9 mouse cellular contexts compared by ENCODE assay signal in the genomic region with DNA sequence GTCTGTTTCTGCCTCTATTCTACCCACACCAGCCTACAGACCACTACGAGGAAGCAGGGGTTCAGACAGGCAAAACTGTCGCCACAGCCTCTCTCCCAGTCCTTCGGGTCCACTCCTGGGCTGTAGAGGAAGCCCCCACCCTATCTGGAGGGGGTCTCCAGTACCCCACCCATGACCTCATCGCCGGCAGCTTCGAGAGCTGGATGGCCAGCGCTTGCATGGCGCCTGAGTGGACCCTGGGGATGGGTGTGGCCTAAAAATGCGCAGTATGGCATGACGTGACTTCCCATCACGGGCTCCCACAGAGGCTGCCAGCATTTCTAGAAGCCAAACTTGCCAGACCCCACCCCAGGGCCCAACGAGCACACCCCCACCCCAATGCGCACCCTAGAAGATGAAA. TPM values are rescaled to one million over a fixed set of nuclear protein-coding genes. Genes with fewer than 3 reads are reported as not detected.
DNase-seq lines count a peak whose midpoint lies in the region; ATAC-seq lines count a peak whose summit lies in the region.
"Had no signal": no experiment of that assay in that cellular context is flagged by ENCODE, and none has a peak within 500 bp of the region (broad histone marks: within the 10 kb centered on the region; RNA-seq: fewer than 3 reads in every experiment).

No protein-coding gene starts in this region.

- H3K4me3 ChIP-seq in hindbrain, embryonic 12.5 days: no peak overlapping the region
- no peak overlapping the region for H3K4me3 ChIP-seq in hindbrain, embryonic 10.5 days
- H3K4me3 ChIP-seq in midbrain, embryonic 11.5 days (ENCODE audit: low read depth, low read length): no peak overlapping the region

- 0 out of 2 replicates have a peak, but pooled peaks have one; percentile 16 for ATAC-seq in hindbrain, embryonic 12.5 days (ENCODE audit: low FRiP score)
- ATAC-seq in frontal cortex, adult (ENCODE audit: low TSS enrichment): no peak
- no peak for ATAC-seq in midbrain, embryonic 11.5 days (ENCODE audit: low FRiP score)

- intact Hi-C loops in gastrocnemius, postnatal 36 days (cut with DNase I): no loop called here

- no peak for DNase-seq in hindbrain, embryonic 10.5 days (ENCODE audit: low spot score)
- DNase-seq in gastrocnemius, postnatal 36 days: peak; percentile 22 to 24
- DNase-seq in heart, postnatal 4 days: peak; percentile 62
- peak; percentile 54 for DNase-seq in lung, postnatal 36 days
- DNase-seq in right cerebral cortex, postnatal 25 days: no peak
- no peak for DNase-seq in midbrain, embryonic 11.5 days (ENCODE audit: low spot score, missing footprints)
- DNase-seq: layer of hippocampus, adult 9-11 months had no signal

- H3K4me1 ChIP-seq in hindbrain, embryonic 12.5 days: no peaks in the 10 kb centered on the region
- no peaks in the 10 kb centered on the region for H3K4me1 ChIP-seq in hindbrain, embryonic 10.5 days (replicated peaks)
- no peaks in the 10 kb centered on the region for H3K4me1 ChIP-seq in midbrain, embryonic 11.5 days (ENCODE audit: control insufficient read depth, insufficient read depth, low read length)

- no peak overlapping the region for H3K4me2 ChIP-seq in hindbrain, embryonic 12.5 days (replicated peaks)
- no peak overlapping the region for H3K4me2 ChIP-seq in midbrain, embryonic 11.5 days

- 88% methylated on average over 13 of the region's 13 CpGs for WGBS in hindbrain, embryonic 12.5 days
- 91% methylated on average over 13 of the region's 13 CpGs for WGBS in hindbrain, embryonic 10.5 days
- WGBS in midbrain, embryonic 11.5 days: 88% methylated on average over 13 of the region's 13 CpGs

- no peak overlapping the region for H3K27ac ChIP-seq in hindbrain, embryonic 12.5 days
- H3K27ac ChIP-seq in hindbrain, embryonic 10.5 days: no peak overlapping the region
- H3K27ac ChIP-seq in midbrain, embryonic 11.5 days (ENCODE audit: low read depth, low read length): no peak overlapping the region

- no peak overlapping the region for H3K9ac ChIP-seq in hindbrain, embryonic 12.5 days
- H3K9ac ChIP-seq in midbrain, embryonic 11.5 days (ENCODE audit: low read length): no peak overlapping the region

- H3K36me3 ChIP-seq in hindbrain, embryonic 12.5 days: no peaks in the 10 kb centered on the region
- H3K36me3 ChIP-seq in hindbrain, embryonic 10.5 days: no peaks in the 10 kb centered on the region
- no peaks in the 10 kb centered on the region for H3K36me3 ChIP-seq in midbrain, embryonic 11.5 days (ENCODE audit: control insufficient read depth, insufficient read depth, low read length)

- no peaks in the 10 kb centered on the region for H3K27me3 ChIP-seq in hindbrain, embryonic 12.5 days
- H3K27me3 ChIP-seq in hindbrain, embryonic 10.5 days (ENCODE audit: insufficient read depth, poor library complexity, severe bottlenecking): no peaks in the 10 kb centered on the region
- H3K27me3 ChIP-seq in midbrain, embryonic 11.5 days (ENCODE audit: control insufficient read depth, insufficient read depth, low read length): no peaks in the 10 kb centered on the region

- no peaks in the 10 kb centered on the region for H3K9me3 ChIP-seq in hindbrain, embryonic 12.5 days (replicated peaks)
- no peaks in the 10 kb centered on the region for H3K9me3 ChIP-seq in hindbrain, embryonic 10.5 days
- no peaks in the 10 kb centered on the region for H3K9me3 ChIP-seq in midbrain, embryonic 11.5 days (ENCODE audit: control insufficient read depth, low read length)

RNA-seq across cellular contexts. Expression of a gene that starts 2.0 kb away (rescaled TPM):
- 2.1 and 3.2 TPM in 2 replicates for polyA plus RNA-seq in hindbrain, embryonic 12.5 days (2016; fragmentation: Nextera tagmentation; extraction: Ambion mirVana)
- 0.32 and 0.93 TPM in 2 replicates for polyA plus RNA-seq in hindbrain, embryonic 10.5 days (2016; fragmentation: Nextera tagmentation; extraction: Ambion mirVana)
- total RNA-seq in gastrocnemius, postnatal 36 days (2021): 1 to 10 TPM in 1 of 2 experiments, under 1 TPM in 1; 0.35 to 1.1 TPM
- 1 to 10 TPM; 8.1 to 9.8 TPM for total RNA-seq in heart, postnatal 4 days (2021)
- polyA plus RNA-seq in midbrain, embryonic 11.5 days (2014; fragmentation: Nextera tagmentation; extraction: Ambion mirVana): 0.54 and 0.74 TPM in 2 replicates

Comparison
In these comparisons a context has a peak if more than half of its experiments do, and no peak if none do; other contexts are left out.
1. DNase-seq: peak in gastrocnemius, postnatal 36 days (2 of 2), heart, postnatal 4 days (single experiment) and lung, postnatal 36 days (single experiment); none in hindbrain, embryonic 10.5 days (single experiment), right cerebral cortex, postnatal 25 days (single experiment) and midbrain, embryonic 11.5 days (single experiment).